Mouse (Mus musculus) C2C12 (cell line): ENCODE data around the gene Gh.
A peak's percentile ranks its signal among the peaks of the same experiment; 100 is the strongest.

Source experiments
- CEBPB ChIP-seq: IDR thresholded peaks from one replicate; pipeline ENCODE4 v1.6.1; 2011; ENCODE audit warnings: low read depth, mild to moderate bottlenecking, control low read depth, moderate library complexity
- CTCF ChIP-seq: IDR thresholded peaks from one replicate; pipeline ENCODE4 v1.5.1; 2011; ENCODE audit not compliant: control insufficient read depth, insufficient read depth, insufficient read length
- MAX ChIP-seq: IDR thresholded peaks from one replicate; pipeline ENCODE4 v1.6.1; 2011; ENCODE audit warnings: mild to moderate bottlenecking, control low read depth
- MYOD1 ChIP-seq: IDR thresholded peaks from one replicate; pipeline ENCODE4 v1.6.1; 2011; ENCODE audit warnings: low read depth; ENCODE audit not compliant: control insufficient read depth, insufficient read length
- USF1 ChIP-seq: IDR thresholded peaks from one replicate; pipeline ENCODE4 v1.6.1; 2011; ENCODE audit warnings: low read depth, mild to moderate bottlenecking, control low read depth, moderate library complexity

- TF ChIP-seq CTCF: no peak
- TF ChIP-seq MAX: peak; percentile 76
- TF ChIP-seq CEBPB: no peak
- no peak for TF ChIP-seq USF1
- TF ChIP-seq MYOD1: no peak
Measured at GRCm38 (mm10) chr11:106272644-106273310, 28.9 kb downstream of the Gh start, which contains the start of gene Smarcd2.
